Mouse (Mus musculus): ENCODE measurements around the gene Recql5.
"Not testable (repeated sequence)": the region's sequence is repeated elsewhere in the genome, so short reads cannot be mapped to it uniquely, and the experiment has no call there.

Recql5 gene

DNA sequence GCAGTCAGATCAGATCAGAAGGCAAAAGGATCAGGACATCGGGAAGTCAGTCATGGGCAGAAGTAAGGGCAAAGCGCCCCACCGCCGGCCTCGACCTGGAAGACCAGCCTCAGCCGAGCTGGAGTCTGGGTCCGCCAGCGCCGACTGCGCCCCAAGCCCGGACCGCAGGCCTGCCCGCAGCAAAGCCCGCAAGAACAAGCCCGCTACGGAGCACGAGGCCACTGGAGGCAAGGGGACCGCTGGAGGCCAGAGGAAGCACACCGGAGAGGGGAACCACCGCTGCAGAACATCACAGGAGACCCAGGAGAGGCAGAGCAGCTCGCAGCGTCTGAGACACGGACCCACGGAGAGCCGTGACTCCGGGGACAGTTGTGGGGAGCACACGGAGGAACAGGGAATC is 74.9 kb downstream of the Recql5 start, which contains the start of gene Myo15b:
Gene Myo15b, plus strand, starts transcription at position 53 of the 400 bp plus-strand sequence.
- peak; percentile 28 to 34 for DNase-seq

DNA sequence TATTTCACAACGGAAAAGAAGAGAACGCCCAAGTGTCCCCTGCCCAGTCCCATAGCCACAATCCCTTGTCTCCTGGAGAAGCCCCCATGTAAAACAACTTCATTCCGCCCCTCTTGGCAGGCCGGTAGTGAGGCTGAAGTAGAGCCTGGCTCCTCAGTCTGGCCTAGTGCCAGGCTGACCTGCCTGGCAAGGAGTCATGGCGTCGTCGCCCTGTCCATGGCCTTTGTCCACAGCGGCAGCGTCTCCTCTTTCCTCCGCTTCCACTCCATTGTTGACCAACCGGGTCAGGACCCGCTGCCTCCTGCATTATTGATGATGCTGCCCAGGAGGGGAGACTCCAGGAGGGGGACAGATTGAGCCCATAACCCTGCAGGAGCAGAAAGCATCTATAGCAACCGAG is 75.3 kb downstream of the Recql5 start:
- DNase-seq: no peak

DNA sequence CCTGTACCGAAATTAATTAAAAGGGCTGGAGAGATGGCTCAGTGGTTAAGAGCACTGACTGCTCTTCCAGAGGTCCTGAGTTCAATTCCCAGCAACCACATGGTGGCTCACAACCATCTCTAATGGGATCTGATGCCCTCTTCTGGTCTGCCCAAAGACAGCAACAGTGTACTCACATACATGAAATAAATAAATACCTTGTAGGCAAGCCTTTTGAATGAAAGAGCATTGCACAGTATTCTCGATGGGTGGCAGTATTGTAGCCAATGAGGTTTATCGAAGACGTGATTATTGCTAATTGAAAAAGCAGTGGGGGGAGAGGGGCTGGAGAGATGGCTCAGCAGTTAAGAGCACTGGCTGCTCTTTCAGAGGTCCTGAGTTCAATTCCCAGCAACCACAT is 76.1 kb downstream of the Recql5 start:
- not testable (repeated sequence) for DNase-seq

DNA sequence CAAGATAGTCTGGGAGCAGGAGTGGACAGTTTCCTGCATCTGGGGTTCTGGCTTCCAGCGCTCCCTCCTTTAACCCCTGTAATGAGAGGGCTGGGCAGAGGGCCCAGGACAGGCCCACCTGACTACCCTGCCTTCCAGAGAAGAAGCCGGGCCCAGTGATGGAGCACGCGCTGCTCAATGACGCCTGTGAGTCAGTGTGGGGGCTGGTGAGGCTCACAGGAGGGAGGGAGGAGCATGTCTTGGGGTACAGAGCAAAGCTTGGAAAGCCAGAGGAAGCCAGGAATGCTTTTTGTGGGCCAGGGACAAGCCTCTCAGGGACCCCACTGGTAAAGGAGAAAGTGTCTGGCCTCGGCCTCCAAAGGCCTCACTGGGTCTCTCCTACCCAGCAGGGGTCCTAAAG is 78.6 kb downstream of the Recql5 start:
- DNase-seq: no peak

DNA sequence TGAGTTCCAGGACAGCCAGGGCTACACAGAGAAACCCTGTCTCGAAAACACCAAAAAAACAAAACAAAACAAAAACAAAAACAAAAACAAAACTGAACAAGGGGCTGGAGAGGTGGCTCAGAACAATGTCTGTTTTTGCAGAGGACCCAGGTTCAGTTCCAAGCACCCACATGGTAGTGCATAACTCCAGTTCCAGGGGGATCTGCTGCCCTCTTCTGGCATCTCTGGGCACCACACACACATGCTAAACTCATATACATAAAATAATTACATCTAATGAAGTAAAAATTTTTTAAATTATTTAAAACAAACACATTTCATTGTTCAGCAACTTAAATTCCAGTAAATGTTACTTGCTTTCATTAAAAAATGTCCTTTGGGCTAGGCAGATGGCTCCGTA is 87.5 kb downstream of the Recql5 start:
- no peak for DNase-seq

DNA sequence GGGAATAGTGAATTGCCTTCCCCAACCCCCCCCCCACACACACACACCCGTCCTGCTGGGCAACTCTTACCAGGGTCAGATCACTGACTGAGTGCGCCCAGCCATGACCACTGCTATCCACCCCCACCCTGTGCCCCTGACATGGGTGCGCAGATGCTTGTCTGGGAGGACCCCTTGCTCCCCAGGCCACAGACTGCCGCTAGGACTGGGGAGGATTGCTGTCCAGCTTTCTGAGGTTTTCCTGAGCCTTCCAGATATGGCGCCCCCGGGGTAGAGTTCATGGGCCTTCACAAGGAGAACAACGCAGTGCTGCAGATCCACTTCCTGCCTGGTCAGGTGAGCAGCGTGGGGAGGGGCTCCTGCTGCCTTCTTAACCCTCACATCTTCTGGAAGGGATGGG is 89.0 kb downstream of the Recql5 start:
- no peak for DNase-seq

DNA sequence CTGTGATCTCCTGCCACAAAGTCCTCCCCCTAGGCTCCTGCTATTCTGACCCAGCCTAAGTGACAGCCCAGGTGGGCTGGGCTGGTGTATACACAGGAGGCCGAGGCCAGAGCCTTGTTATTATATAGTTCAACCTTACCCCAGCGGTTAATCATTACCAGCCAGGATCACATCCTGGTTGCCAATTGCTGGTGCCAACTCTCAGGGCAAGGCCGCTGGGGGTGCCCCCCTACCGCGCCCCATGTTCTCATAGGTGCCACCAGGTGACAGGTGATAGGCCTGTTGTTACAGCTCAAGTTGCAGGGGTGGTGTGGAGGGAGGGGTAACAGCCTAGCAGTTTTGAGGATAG is 89.4 kb downstream of the Recql5 start:
- DNase-seq: no peak

DNA sequence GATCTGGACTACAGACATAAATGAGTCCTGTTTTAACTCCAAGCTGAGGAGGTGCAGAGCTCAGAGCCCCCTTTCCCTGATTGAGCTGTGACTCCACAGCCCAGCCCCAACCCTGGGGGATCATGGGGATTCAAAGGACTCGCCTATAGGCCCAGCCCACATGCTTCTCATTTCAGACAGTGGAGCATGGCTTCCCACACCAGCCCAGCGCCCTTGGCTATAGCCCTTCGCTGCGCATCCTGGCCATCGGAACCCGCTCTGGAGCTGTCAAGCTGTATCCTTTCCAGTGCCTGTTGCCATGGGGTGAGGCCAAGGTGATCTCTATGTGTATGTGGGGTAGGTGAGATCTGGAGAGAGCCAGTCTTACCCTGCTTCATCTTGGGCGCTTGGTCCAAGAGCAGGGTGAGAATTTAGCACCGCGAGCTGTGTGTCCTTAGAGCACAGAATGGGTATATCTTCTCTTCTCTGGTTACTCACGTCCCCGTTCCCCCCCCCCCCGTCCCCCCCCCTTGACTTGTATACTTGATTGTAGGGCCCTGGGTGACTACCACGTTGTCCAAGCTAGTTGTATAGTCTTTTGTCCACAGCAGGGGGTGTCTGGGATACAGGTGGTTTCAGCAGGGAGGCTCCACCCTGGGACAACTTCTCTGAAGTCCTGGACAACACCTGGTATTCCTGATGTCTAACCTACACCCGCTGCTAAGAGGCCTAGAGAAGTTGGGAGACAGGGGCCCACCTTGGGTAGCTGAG is 90.0 kb downstream of the Recql5 start:
- no peak for DNase-seq
